Mouse (Mus musculus) testis, adult 2 months (tissue): Measurements from ENCODE around the gene Itgb7. TPM values are rescaled to one million over a fixed set of nuclear protein-coding genes. Genes with fewer than 3 reads are reported as not detected.

Source experiments
- H3K27ac ChIP-seq: fragments of 200-500 bp; 2 replicates; pipeline ENCODE4 v1.5.1; 2012; ENCODE audit warnings: low read depth, low read length; ENCODE audit not compliant: control insufficient read depth, insufficient read depth
- H3K27me3 ChIP-seq: fragments of 200-500 bp; 2 replicates; pipeline ENCODE4 v1.6.1; 2012; ENCODE audit warnings: mild to moderate bottlenecking, low read length, moderate library complexity; ENCODE audit not compliant: control insufficient read depth, insufficient read depth
- H3K36me3 ChIP-seq: fragments of 200-500 bp; 2 replicates; pipeline ENCODE4 v1.6.1; 2012; ENCODE audit warnings: mild to moderate bottlenecking, low read length; ENCODE audit not compliant: control insufficient read depth, insufficient read depth
- H3K4me1 ChIP-seq: fragments of 200-500 bp; 2 replicates; pipeline ENCODE4 v1.6.1; 2012; ENCODE audit warnings: low read length; ENCODE audit not compliant: control insufficient read depth, insufficient read depth
- H3K4me3 ChIP-seq: fragments of 200-500 bp; 2 replicates; pipeline ENCODE4 v1.5.1; 2012; ENCODE audit warnings: low read depth, mild to moderate bottlenecking, low read length, moderate library complexity, mixed read lengths; ENCODE audit not compliant: control insufficient read depth
- CTCF ChIP-seq: fragments of 200-500 bp; IDR thresholded peaks from 2 replicates; pipeline ENCODE4 v1.5.1; 2012; ENCODE audit warnings: low read depth, mild to moderate bottlenecking, inconsistent platforms, low read length, moderate library complexity; ENCODE audit not compliant: control insufficient read depth, insufficient read depth, insufficient replicate concordance
- POLR2A ChIP-seq: fragments of 200-500 bp; IDR thresholded peaks from 2 replicates; pipeline ENCODE4 v1.6.1; 2012; ENCODE audit warnings: low read depth, mild to moderate bottlenecking, inconsistent platforms, low read length, moderate library complexity; ENCODE audit not compliant: control insufficient read depth
- polyA plus RNA-seq: library from polyadenylated mRNA; depleted of rRNA; stranded (reverse); fragments of >200 nt; gene quantifications from 2 replicates; pipeline ENCODE4 v1.2.3, GENCODE M21; 2012

Gene Itgb7
- polyA plus RNA-seq, 1 experiment, result 0.23 TPM

- Histone ChIP-seq H3K4me3 (no peak overlapping the region), H3K27ac (no peak overlapping the region), H3K4me1 (no peaks in the 10 kb centered on the region), H3K27me3 (no peaks in the 10 kb centered on the region), H3K36me3 (no peaks in the 10 kb centered on the region)
- TF ChIP-seq POLR2A (no peak), CTCF (no peak)
Measured at GRCm38 (mm10) chr15:102195373-102195772, 36.4 kb downstream of the Itgb7 start.

- no peaks in the 10 kb centered on the region for H3K27me3 ChIP-seq
- H3K4me1 ChIP-seq, result no peaks in the 10 kb centered on the region
- TF ChIP-seq POLR2A, result no peak
- no peak for TF ChIP-seq CTCF
- H3K36me3 ChIP-seq, result no peaks in the 10 kb centered on the region
- H3K27ac ChIP-seq, result no peak overlapping the region
- no peak overlapping the region for H3K4me3 ChIP-seq
Measured at GRCm38 (mm10) chr15:102194439-102194838, 37.3 kb downstream of the Itgb7 start.

GRCm38 (mm10) chr15:102193652-102194051 is 38.1 kb downstream of the Itgb7 start:
- no peaks in the 10 kb centered on the region for H3K36me3 ChIP-seq
- H3K27me3 ChIP-seq, result no peaks in the 10 kb centered on the region
- no peaks in the 10 kb centered on the region for H3K4me1 ChIP-seq
- no peak overlapping the region for H3K27ac ChIP-seq
- H3K4me3 ChIP-seq, result no peak overlapping the region
- no peak for TF ChIP-seq POLR2A
- TF ChIP-seq CTCF, result no peak

- Histone ChIP-seq H3K36me3 (no peaks in the 10 kb centered on the region), H3K27ac (no peak overlapping the region), H3K4me1 (no peaks in the 10 kb centered on the region), H3K27me3 (no peaks in the 10 kb centered on the region), H3K4me3 (no peak overlapping the region)
- TF ChIP-seq POLR2A, result no peak
Measured at GRCm38 (mm10) chr15:102192820-102193386, 38.8 kb downstream of the Itgb7 start.

- Histone ChIP-seq H3K4me1 (no peaks in the 10 kb centered on the region), H3K27ac (no peak overlapping the region), H3K36me3 (no peaks in the 10 kb centered on the region), H3K4me3 (no peak overlapping the region), H3K27me3 (no peaks in the 10 kb centered on the region)
- TF ChIP-seq POLR2A (no peak), CTCF (no peak)
Measured at GRCm38 (mm10) chr15:102192271-102192812, 39.4 kb downstream of the Itgb7 start.

GRCm38 (mm10) chr15:102191699-102192098 is 40.0 kb downstream of the Itgb7 start:
- TF ChIP-seq CTCF (no peak), POLR2A (no peak)
- no peak overlapping the region for H3K4me3 ChIP-seq
- no peaks in the 10 kb centered on the region for H3K4me1 ChIP-seq
- H3K27ac ChIP-seq, result no peak overlapping the region
- H3K36me3 ChIP-seq, result no peaks in the 10 kb centered on the region
- H3K27me3 ChIP-seq, result no peaks in the 10 kb centered on the region

GRCm38 (mm10) chr15:102188883-102189282 is 42.9 kb downstream of the Itgb7 start:
- peaks cover 5% of the 10 kb centered on the region for H3K4me1 ChIP-seq
- no peak overlapping the region for H3K4me3 ChIP-seq
- no peaks in the 10 kb centered on the region for H3K27me3 ChIP-seq
- TF ChIP-seq POLR2A, result no peak
- TF ChIP-seq CTCF, result no peak
- no peaks in the 10 kb centered on the region for H3K36me3 ChIP-seq
- H3K27ac ChIP-seq, result no peak overlapping the region

GRCm38 (mm10) chr15:102188096-102188495 is 43.6 kb downstream of the Itgb7 start:
- Histone ChIP-seq H3K27me3 (no peaks in the 10 kb centered on the region), H3K36me3 (no peaks in the 10 kb centered on the region), H3K27ac (no peak overlapping the region), H3K4me1 (peaks cover 5% of the 10 kb centered on the region), H3K4me3 (no peak overlapping the region)
- TF ChIP-seq CTCF (no peak), POLR2A (no peak)
